Mouse (Mus musculus): ENCODE results near the gene Cdk9.

GRCm38 (mm10) chr2:32693282-32693681, 19.6 kb downstream of the Cdk9 start:
- TF ChIP-seq CTCF (IDR thresholded peaks at IDR 0.05; ENCODE audit: low read depth, low read length) (no peak), POLR2AphosphoS5 (IDR thresholded peaks at IDR 0.05; ENCODE audit: insufficient replicate concordance, low read depth, low read length) (no peak), GATA1 (IDR thresholded peaks at IDR 0.05; ENCODE audit: borderline replicate concordance, low read length) (no peak), GATA2 (IDR thresholded peaks at IDR 0.05; ENCODE audit: borderline replicate concordance, low read depth, low read length) (no peak)

Measured in G1E (cell line).